Mouse (Mus musculus) left cerebral cortex, postnatal 25 days (tissue): Measurements from ENCODE around the gene Pik3r6. TPM values are rescaled to one million over a fixed set of nuclear protein-coding genes. Genes with fewer than 3 reads are reported as not detected.

Experiments
- DNase-seq, 2 experiments: peaks; one replicate each; pipeline ENCODE4 v3.0.0; 2022; ENCODE audit warnings: low spot score in 2 of 2, mixed read lengths in 1 of 2
- intact Hi-C: fragments of 180-260 bp; cut with DNase I; formaldehyde crosslinking; loops from one replicate; pipeline ENCODE4 v1.15.1; 2025
- total RNA-seq, 2 experiments: library from RNA; stranded (reverse); gene quantifications; 2 replicates each; pipeline ENCODE4 v1.2.3; 2021

The Pik3r6 gene
- total RNA-seq, 2 experiments from 2014 or later: 2.8 to 4.0 TPM

- DNase-seq: no peak
- intact Hi-C loops: loop anchor here (5.0 to 10.0 kb wide), 2 partner anchors 128 to 310 kb away; partner anchors contain the start of genes Myh10 and Ndel1
These were observed 61.7 kb downstream of the Pik3r6 start for GRCm38 (mm10) chr11:68564356-68565031.

DNA sequence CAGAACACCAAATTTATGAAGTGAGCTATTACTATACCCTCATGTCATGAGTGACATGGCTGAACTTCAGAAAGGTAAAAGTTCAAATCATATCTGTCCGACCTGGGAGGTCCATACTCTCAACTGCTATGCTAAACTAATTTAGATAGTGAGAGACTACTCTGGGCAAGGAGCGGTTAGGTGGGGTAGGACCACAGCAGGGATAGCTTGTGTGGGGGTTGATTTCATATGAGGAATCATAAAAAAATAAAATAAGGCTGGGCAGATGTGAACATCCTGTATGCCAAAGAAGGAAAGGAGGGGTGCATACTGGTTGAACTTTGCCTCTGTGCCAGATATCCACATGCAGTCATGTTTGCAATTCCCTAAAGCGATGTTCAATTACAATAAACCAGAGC lies 62.2 kb downstream of the Pik3r6 start:
- no peak for DNase-seq
- intact Hi-C loops: loop anchor here (5.0 to 10.0 kb wide), 2 partner anchors 127 to 310 kb away; partner anchors contain the start of genes Myh10 and Ndel1

DNA sequence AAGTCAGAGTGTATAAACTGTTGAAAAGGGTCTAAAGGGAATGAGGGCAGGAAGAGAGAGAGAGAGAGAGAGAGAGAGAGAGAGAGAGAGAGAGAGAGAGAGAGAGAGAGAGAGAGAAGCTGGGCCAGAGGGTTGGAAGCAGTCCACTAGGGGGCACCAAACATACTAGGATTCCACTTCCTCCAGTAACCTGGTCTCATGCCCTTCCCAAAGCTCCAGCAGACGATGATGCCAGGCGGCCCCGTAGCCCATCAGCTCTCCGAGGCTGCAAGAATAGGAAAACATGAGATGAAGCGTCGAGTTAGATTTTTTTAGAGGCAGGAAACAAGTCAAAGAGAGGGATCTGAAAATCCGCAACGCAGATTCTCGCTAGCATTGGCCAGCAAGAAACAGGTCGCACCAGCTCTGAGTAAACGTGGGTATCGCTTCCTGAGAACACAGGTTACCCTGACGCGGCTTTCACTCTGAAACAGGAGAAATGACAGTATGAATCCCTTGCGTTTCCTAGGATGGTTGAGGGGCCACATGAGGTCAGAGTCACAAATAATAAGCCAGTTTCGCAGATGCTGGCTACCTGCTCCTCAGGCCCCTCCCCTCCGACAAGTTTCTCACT lies 63.7 kb downstream of the Pik3r6 start:
- peak; percentile 86 to 89 for DNase-seq
- intact Hi-C loops: loop anchor here (1.0 to 10.0 kb wide), 3 partner anchors 23 to 308 kb away; partner anchors contain the start of genes Myh10 and Ndel1

- no peak for DNase-seq
- intact Hi-C loops: no loop called here
These were observed 68.0 kb downstream of the Pik3r6 start for GRCm38 (mm10) chr11:68570861-68571260.

DNA sequence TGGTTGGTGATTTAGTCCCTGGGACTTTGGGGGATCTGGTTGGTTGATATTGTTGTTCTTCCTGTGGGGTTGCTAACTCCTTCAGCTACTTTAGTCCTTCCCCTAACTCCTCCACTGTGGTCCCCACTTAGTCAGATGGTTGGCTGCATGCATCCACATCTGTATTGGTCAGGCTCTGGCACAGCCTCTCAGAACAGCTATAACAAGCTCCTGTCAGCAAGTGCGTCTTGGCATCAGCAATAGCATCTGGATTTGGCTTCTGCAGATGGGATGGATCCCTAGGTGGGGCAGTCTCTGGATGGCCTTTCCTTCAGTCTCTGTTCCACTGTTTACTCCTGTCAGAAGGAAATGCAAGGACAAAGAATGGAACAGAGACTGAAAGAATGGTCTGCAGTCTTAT lies 74.3 kb downstream of the Pik3r6 start:
- intact Hi-C loops: no loop called here
- DNase-seq: no peak

DNA sequence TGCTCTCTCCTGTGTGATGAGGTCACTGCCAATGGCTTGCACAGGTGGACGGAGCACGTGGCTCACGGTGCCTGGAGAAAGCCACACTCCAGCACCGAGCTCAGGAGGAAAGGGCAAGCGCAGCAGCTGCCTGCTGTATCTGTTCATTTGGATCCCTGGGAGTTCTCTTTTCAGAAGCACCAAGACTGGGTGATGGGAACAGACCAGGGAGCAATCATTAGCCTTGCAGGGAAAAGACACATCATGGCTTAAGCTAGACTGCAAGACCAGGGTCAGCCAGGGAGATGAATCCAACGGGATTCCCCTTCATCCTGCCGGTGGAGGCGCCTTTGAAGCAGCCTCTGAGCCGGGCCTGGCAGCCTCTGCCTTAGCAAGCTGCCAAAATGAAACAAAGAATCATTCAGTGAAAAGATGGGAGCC lies 76.7 kb downstream of the Pik3r6 start:
- intact Hi-C loops: no loop called here

DNA sequence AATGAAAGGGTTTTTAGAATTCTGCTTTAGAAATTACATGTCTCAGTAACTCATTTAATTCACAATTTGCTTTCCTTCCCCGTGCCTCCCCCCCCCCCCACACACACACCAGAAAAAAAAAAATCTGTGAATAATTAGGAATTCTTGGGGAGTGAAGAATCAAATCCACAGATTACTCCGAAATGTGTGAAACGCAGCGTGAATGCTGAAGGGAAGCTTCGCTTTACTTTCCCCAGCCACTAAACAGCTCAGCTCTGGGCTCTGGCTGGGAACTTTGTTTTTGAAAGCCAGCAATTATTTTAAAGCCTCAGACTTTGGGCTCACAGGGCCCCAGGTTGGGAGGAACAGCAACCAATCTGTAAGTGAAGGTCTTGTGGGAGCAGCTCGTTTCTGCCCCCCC lies 77.7 kb downstream of the Pik3r6 start:
- intact Hi-C loops: no loop called here
- DNase-seq: no peak

More for the DNA sequence above, 76.7 kb downstream of the Pik3r6 start:
- DNase-seq: peak; percentile 28 to 63

DNA sequence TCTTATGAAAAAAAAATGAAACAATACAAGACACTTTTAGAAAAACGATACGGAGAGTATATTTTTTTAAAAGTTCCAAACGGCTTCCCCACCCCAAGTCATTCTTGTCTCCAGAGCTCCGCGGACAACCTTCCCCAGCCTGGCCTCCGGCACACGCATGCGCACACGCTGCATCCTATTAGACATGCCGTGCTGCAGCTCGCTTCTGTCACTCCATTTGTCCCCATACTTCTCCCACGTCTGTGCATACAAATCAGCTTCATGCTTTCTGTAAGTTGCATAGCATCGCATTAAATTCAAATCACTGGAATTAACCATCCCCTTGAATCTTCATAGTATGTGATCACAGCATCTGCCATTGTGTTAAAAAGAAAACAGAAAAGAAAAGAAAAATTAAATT lies 80.4 kb downstream of the Pik3r6 start:
- DNase-seq: peak; percentile 56 to 79
- intact Hi-C loops: no loop called here

DNA sequence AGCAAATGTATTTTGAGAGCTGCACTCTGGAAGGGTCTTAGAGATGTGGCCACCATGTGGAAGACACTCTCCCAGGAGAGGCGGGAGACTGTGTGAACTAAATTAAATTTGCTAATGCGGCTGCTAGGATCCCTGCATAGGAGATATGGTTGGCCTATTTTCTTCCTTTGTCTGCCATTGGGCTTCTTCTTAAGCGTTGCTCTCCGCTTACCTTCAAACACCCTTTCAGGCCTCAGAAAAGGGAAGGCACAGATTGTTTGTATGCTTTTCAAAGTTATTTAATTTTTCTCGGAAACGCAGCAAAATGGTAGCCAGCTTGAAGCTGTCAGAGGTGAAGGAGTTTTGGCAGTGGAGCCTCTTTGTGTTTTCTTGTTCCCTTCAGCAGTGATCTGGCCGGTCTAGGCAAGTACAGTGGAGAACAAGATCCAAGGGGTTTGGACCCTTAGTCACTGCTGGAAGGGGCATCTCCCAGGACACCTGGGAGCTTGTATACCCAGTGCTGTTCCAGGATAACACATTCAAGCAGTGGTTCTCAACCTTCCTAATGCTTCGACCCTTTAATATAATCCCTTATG lies 81.2 kb downstream of the Pik3r6 start:
- DNase-seq: no peak
- intact Hi-C loops: no loop called here

DNA sequence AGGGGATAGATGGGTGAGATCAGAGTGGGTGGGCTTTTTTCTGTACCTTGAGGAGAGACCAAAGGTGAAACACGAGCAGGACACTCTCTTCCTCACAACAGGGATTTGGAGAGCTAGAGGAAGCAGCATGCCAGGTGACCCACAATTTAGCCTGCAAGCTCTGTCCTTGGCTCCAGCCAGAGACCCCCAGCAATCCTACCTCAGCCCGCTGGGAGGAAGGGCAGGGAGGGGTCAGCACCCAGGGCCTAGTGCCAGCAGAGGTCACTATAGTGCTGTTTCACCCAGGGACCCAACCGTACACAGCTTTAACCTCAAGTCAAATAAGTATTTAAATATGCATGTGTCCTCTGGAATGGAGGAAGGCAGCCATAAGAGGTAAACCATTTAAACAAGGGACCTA lies 83.1 kb downstream of the Pik3r6 start:
- no peak for DNase-seq
- intact Hi-C loops: no loop called here

GRCm38 (mm10) chr11:68586721-68587120 lies 83.9 kb downstream of the Pik3r6 start, which contains the start of gene Ccdc42:
Gene Ccdc42, plus strand, starts transcription at chr11:68587021.
- intact Hi-C loops: no loop called here
- no peak for DNase-seq

DNA sequence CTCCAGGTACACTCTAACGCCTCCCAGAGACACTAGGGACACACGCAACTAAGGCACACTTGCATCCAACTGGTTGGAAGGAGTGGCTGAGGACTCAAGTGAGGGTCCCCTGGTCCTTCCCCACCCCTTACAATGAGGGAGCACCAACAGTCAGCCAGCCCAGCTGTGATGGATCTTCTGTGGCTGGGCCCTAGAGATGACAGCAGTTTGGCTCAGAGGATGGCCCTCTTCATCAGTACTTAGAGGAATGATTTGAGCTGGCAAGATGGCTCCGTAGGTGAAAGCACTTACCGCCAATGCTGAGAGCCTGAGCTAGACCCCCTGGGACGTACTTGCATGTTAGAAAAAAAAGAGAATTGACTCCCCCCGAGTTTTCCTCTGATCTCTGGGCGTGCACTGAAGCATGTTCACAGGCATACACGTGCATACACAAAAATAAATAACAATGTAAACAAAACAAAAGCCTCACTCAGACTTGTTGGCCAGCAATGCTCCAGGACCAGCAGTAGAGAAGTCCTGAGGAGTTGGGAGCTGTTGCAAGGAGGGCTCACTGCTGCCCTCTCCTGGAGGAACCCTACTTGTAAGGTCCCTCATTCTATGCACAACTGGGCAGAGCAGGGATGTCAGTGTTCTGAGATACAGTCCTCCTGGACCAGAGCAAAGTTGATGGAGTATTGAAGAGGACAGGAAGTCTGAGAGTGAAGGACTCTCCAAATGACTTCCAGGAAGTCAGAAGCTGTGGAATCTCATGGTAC lies 86.4 kb downstream of the Pik3r6 start:
- peak; percentile 79 to 84 for DNase-seq
- intact Hi-C loops: loop anchor here (1.0 kb wide), 1 partner anchor 23 kb away; no protein-coding TSS in a partner anchor

GRCm38 (mm10) chr11:68591708-68592107 lies 88.9 kb downstream of the Pik3r6 start:
- no peak for DNase-seq
- intact Hi-C loops: no loop called here

DNA sequence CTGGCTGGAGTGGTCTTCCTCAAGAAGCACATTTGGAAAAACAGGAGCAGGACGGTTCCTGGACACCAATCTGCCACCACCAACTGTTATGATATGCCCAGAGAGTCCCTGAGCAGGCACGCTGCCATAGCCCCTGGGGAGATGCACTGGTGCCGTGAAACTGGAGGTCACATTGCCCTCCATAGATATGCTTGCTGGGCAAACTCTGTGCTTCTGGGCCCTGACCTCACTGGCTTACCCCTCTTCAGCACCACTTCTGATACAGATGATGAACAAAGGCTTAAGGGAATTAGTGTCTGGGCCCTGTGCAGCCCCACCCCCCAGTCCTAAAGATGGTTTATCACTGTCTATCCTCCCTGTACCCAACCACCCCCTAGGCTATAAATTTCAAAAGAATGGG lies 90.4 kb downstream of the Pik3r6 start:
- DNase-seq: no peak
- intact Hi-C loops: no loop called here

GRCm38 (mm10) chr11:68597912-68598311 lies 95.1 kb downstream of the Pik3r6 start:
- intact Hi-C loops: no loop called here

DNA sequence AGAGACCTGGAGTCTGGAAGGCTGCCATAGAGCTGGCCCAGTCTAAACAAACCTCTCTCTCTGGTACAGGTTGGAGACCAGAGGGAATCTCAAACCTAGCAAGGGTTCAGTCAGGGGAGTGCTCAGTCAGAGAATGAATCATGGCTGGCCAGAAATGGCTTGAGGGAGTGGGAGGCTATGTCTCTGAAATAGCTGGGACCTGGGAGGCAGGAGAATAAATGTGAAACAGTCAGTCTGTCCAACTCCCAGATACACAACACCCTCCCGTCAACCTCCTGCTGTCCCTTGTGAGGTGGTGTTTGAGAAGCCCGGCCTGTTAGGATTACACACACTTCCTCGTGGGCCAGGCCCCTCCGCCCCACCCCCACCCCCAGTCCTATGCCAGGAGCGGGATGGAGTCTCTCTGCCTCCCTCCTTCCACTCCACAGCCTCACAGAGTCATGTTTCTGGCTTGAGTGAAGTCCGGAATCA lies 97.8 kb downstream of the Pik3r6 start:
- intact Hi-C loops: no loop called here
- peak in 1 of 2 experiments; percentile 72 for DNase-seq

More at GRCm38 (mm10) chr11:68597912-68598311, 95.1 kb downstream of the Pik3r6 start:
- no peak for DNase-seq

DNA sequence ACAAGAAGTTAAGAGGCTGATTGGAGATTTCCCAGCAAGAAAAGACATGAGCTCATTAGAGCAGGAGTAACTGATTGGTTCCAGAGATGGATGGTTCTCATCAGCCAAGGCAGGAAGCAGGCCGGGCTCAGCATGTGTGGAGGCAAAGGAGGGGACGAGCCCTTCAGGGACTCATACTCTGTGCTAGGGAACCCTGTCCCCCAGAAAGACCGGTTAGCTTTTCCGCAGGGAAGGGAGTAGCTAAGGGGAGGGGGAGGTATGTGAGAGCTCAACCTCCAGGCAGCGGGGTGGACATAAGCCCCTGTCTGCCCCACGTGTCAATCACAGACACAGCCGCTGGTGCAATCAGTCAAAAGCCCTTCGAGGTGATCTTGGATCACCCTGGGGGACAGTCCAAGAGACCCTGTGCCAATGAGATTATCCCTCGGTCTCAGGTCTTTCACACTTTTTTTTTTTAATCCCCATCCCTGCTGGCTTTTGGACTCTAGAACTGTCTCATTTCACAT lies 98.7 kb downstream of the Pik3r6 start:
- no peak for DNase-seq
- intact Hi-C loops: no loop called here
